8 mouse cellular contexts compared by ENCODE assay signal in genomic region chr6:115993463-115994145, GRCm38 (mm10). TPM values are rescaled to one million over a fixed set of nuclear protein-coding genes. Genes with fewer than 3 reads are reported as not detected.
DNase-seq lines count a peak whose midpoint lies in the region; ATAC-seq and TF ChIP-seq lines count a peak whose summit lies in the region.

No protein-coding gene starts in this region.

- 2% methylated on average over 86 of the region's 86 CpGs for WGBS in heart, embryonic 13.5 days
- WGBS in limb, embryonic 12.5 days: 3% methylated on average over 86 of the region's 86 CpGs
- 1% methylated on average over 86 of the region's 86 CpGs for WGBS in neural tube, embryonic 14.5 days

- TF ChIP-seq POLR2A in embryonic fibroblast, embryonic 13.5 days (IDR thresholded peaks at IDR 0.05; ENCODE audit: low read depth, low read length): no peak

- TF ChIP-seq CTCF in embryonic fibroblast, embryonic 13.5 days (IDR thresholded peaks at IDR 0.05; ENCODE audit: borderline replicate concordance, insufficient read depth, low read length): no peak

- DNase-seq in heart, adult 8-10 months (ENCODE audit: low spot score): no peak
- peak; percentile 69 for DNase-seq in Muller cell, postnatal 12 days (ENCODE audit: inconsistent ontology term)
- DNase-seq in gastrocnemius, postnatal 25 days: no peak
- no peak for DNase-seq in frontal cortex, adult 2 months (ENCODE audit: extremely low spot score in 1 of 2, low spot score in 1 of 2)

- no peak for ATAC-seq in heart, embryonic 13.5 days (ENCODE audit: extremely low read depth, insufficient number of reproducible peaks, low FRiP score, low TSS enrichment)
- ATAC-seq in limb, embryonic 12.5 days (ENCODE audit: insufficient number of reproducible peaks, insufficient read depth, low FRiP score, low TSS enrichment, low read depth): no peak
- 0 out of 2 replicates have a peak, but pooled peaks have one; percentile 1 for ATAC-seq in neural tube, embryonic 14.5 days (ENCODE audit: low read depth)

- peaks cover 10% of the 10 kb centered on the region for H3K9me3 ChIP-seq in heart, embryonic 13.5 days
- no peaks in the 10 kb centered on the region for H3K9me3 ChIP-seq in limb, embryonic 12.5 days
- no peaks in the 10 kb centered on the region for H3K9me3 ChIP-seq in neural tube, embryonic 14.5 days (ENCODE audit: control insufficient read depth, low read length)

- no peaks in the 10 kb centered on the region for H3K36me3 ChIP-seq in heart, embryonic 13.5 days
- H3K36me3 ChIP-seq in limb, embryonic 12.5 days: no peaks in the 10 kb centered on the region
- H3K36me3 ChIP-seq in neural tube, embryonic 14.5 days (ENCODE audit: control insufficient read depth, insufficient read depth, low read length): no peaks in the 10 kb centered on the region

- peak overlapping the region; percentile 67 for H3K4me3 ChIP-seq in heart, embryonic 13.5 days
- peak overlapping the region; percentile 22 for H3K4me3 ChIP-seq in embryonic fibroblast, embryonic 13.5 days (ENCODE audit: insufficient read depth, low read length)
- H3K4me3 ChIP-seq in limb, embryonic 12.5 days (replicated peaks): peak overlapping the region; percentile 59
- H3K4me3 ChIP-seq in neural tube, embryonic 14.5 days (ENCODE audit: low read depth, low read length): peak overlapping the region; percentile 47

- peaks cover 84% of the 10 kb centered on the region for H3K4me1 ChIP-seq in heart, embryonic 13.5 days
- peaks cover 2% of the 10 kb centered on the region; the same call in 1 of the 2 replicates for H3K4me1 ChIP-seq in embryonic fibroblast, embryonic 13.5 days (ENCODE audit: control insufficient read depth, insufficient read depth, low read length)
- peaks cover 46% of the 10 kb centered on the region for H3K4me1 ChIP-seq in limb, embryonic 12.5 days (replicated peaks)
- peaks cover 14% of the 10 kb centered on the region for H3K4me1 ChIP-seq in neural tube, embryonic 14.5 days (ENCODE audit: control insufficient read depth, insufficient read depth, low read length)

- peak overlapping the region; percentile 76 for H3K4me2 ChIP-seq in heart, embryonic 13.5 days
- peak overlapping the region; percentile 81 for H3K4me2 ChIP-seq in limb, embryonic 12.5 days
- H3K4me2 ChIP-seq in neural tube, embryonic 14.5 days (ENCODE audit: low read depth, low read length): peak overlapping the region; percentile 80

- peak overlapping the region; percentile 88 for H3K27ac ChIP-seq in heart, embryonic 13.5 days (replicated peaks)
- no peak overlapping the region for H3K27ac ChIP-seq in embryonic fibroblast, embryonic 13.5 days (ENCODE audit: insufficient read depth, low read length)
- peak overlapping the region; percentile 19; the same call in 1 of the 2 replicates for H3K27ac ChIP-seq in limb, embryonic 12.5 days
- H3K27ac ChIP-seq in neural tube, embryonic 14.5 days (ENCODE audit: low read depth, low read length): peak overlapping the region; percentile 5; the same call in 1 of the 2 replicates

- H3K9ac ChIP-seq in heart, embryonic 13.5 days: peak overlapping the region; percentile 86
- peak overlapping the region; percentile 58 for H3K9ac ChIP-seq in limb, embryonic 12.5 days (replicated peaks)
- H3K9ac ChIP-seq in neural tube, embryonic 14.5 days (replicated peaks; ENCODE audit: low read depth, low read length): peak overlapping the region; percentile 52

- H3K27me3 ChIP-seq in heart, embryonic 13.5 days (replicated peaks): peaks cover 33% of the 10 kb centered on the region
- peaks cover 65% of the 10 kb centered on the region for H3K27me3 ChIP-seq in limb, embryonic 12.5 days
- peaks cover 23% of the 10 kb centered on the region for H3K27me3 ChIP-seq in neural tube, embryonic 14.5 days (ENCODE audit: control insufficient read depth, insufficient read depth, low read length)

RNA-seq across cellular contexts. Expression of gene Plxnd1, which starts 1.2 kb away (rescaled TPM):
- polyA plus RNA-seq in heart, embryonic 13.5 days (2015; fragmentation: Nextera tagmentation; extraction: Ambion mirVana): 39.6 and 43.5 TPM in 2 replicates
- total RNA-seq in heart, adult 8-10 months (2022): 10 to 100 TPM; 43.8 to 75.7 (median 63.5) TPM
- 28.4 and 28.8 TPM in 2 replicates for polyA plus RNA-seq in embryonic fibroblast, embryonic 13.5 days (2011; ENCODE audit: insufficient read length, low read depth, missing spikeins)
- 25.2 and 27.5 TPM in 2 replicates for polyA plus RNA-seq in limb, embryonic 12.5 days (2016; fragmentation: Nextera tagmentation; extraction: Ambion mirVana)
- 4.2 and 14.1 TPM in 2 replicates for polyA plus RNA-seq in neural tube, embryonic 14.5 days (2014; fragmentation: Nextera tagmentation; extraction: Ambion mirVana)
- 10 to 100 TPM; 25.7 TPM for total RNA-seq in gastrocnemius, postnatal 25 days (2021)
- 56.5 and 73.7 TPM in 2 replicates for polyA plus RNA-seq in frontal cortex, adult 2 months (2012; rRNA removed)

RNA-seq across cellular contexts. Expression of gene H1foo, which starts 48.9 kb away (rescaled TPM):
- not detected in 2 replicates for polyA plus RNA-seq in heart, embryonic 13.5 days (2015; fragmentation: Nextera tagmentation; extraction: Ambion mirVana)
- total RNA-seq in heart, adult 8-10 months (2022): not detected
- polyA plus RNA-seq in embryonic fibroblast, embryonic 13.5 days (2011; ENCODE audit: insufficient read length, low read depth, missing spikeins): not detected in 2 replicates
- not detected in 2 replicates for polyA plus RNA-seq in limb, embryonic 12.5 days (2016; fragmentation: Nextera tagmentation; extraction: Ambion mirVana)
- not detected in 2 replicates for polyA plus RNA-seq in neural tube, embryonic 14.5 days (2014; fragmentation: Nextera tagmentation; extraction: Ambion mirVana)
- total RNA-seq in gastrocnemius, postnatal 25 days (2021): not detected
- not detected in 2 replicates for polyA plus RNA-seq in frontal cortex, adult 2 months (2012; rRNA removed)
